Mouse (Mus musculus) gastrocnemius, adult 8-10 months (tissue): Measurements from ENCODE around the gene Olfr1111. TPM values are rescaled to one million over a fixed set of nuclear protein-coding genes. Genes with fewer than 3 reads are reported as not detected.
"Not testable (repeated sequence)": the region's sequence is repeated elsewhere in the genome, so short reads cannot be mapped to it uniquely, and the experiment has no call there.

Source experiments
- DNase-seq, 2 experiments: peaks; one replicate each; pipeline ENCODE4 v3.0.0; 2022; ENCODE audit warnings: low spot score in 2 of 2
- total RNA-seq, 4 experiments: library from RNA; stranded (reverse); gene quantifications; 2 replicates each; pipeline ENCODE4 v1.2.4; 2022

Gene Olfr1111
- not detected for total RNA-seq

GRCm38 (mm10) chr2:87152524-87152923 lies at the start of gene Olfr1111:
Olfr1111 (minus strand) TSS chr2:87152624.
- no peak for DNase-seq

- DNase-seq, result no peak
These were observed 35.1 kb upstream of the Olfr1111 start, which contains the start of gene Olfr1112 for GRCm38 (mm10) chr2:87187498-87187897. Olfr1112 (plus strand) TSS chr2:87187798.

- not testable (repeated sequence) for DNase-seq
These were observed 15.3 kb upstream of the Olfr1111 start for GRCm38 (mm10) chr2:87167731-87168130.

- DNase-seq, result no peak
These were observed 12.2 kb downstream of the Olfr1111 start, which contains the start of gene Olfr1110 for GRCm38 (mm10) chr2:87140200-87140599. Olfr1110 (minus strand) TSS chr2:87140300.

GRCm38 (mm10) chr2:87114467-87114866 lies 38.0 kb downstream of the Olfr1111 start, which contains the start of gene Olfr259:
Olfr259 (minus strand) TSS chr2:87114567.
- no peak for DNase-seq

Other genes with a start within 250 kb of the Olfr1111 start
- gene Olfr1098, start 228.1 kb downstream of the Olfr1111 start, total RNA-seq, result not detected
- not detected for gene Olfr1099, start 191.9 kb downstream of the Olfr1111 start, total RNA-seq
- gene Olfr1100, start 172.7 kb downstream of the Olfr1111 start, total RNA-seq, result not detected
- gene Olfr1101, start 161.4 kb downstream of the Olfr1111 start, total RNA-seq, result not detected
- gene Olfr1102, start 154.2 kb downstream of the Olfr1111 start, total RNA-seq, result not detected
- gene Olfr1104, start 125.5 kb downstream of the Olfr1111 start, total RNA-seq, result not detected
- not detected for gene Olfr1105, start 116.1 kb downstream of the Olfr1111 start, total RNA-seq
- not detected for gene Olfr1106, start 100.4 kb downstream of the Olfr1111 start, total RNA-seq
- not detected for gene Olfr1107, start 76.8 kb downstream of the Olfr1111 start, total RNA-seq
- not detected for gene Olfr1109, start 56.6 kb downstream of the Olfr1111 start, total RNA-seq
- not detected for gene Olfr259, start 38.1 kb downstream of the Olfr1111 start, total RNA-seq
- not detected for gene Olfr1110, start 12.3 kb downstream of the Olfr1111 start, total RNA-seq
- not detected for gene Olfr1112, start 35.2 kb upstream of the Olfr1111 start, total RNA-seq
- not detected for gene Olfr1113, start 56.3 kb upstream of the Olfr1111 start, total RNA-seq
- gene Olfr1115, start 95.4 kb upstream of the Olfr1111 start, total RNA-seq, result not detected
- not detected for gene Olfr1116, start 114.9 kb upstream of the Olfr1111 start, total RNA-seq
- gene Olfr1118, start 155.0 kb upstream of the Olfr1111 start, total RNA-seq, result not detected
- not detected for gene Olfr1120, start 202.2 kb upstream of the Olfr1111 start, total RNA-seq
- not detected for gene Olfr1121, start 217.3 kb upstream of the Olfr1111 start, total RNA-seq
- gene Olfr1122, start 233.2 kb upstream of the Olfr1111 start, total RNA-seq, result not detected